Mouse (Mus musculus) liver, adult 2 months (tissue): ENCODE results near the gene Mkrn3. TPM values are rescaled to one million over a fixed set of nuclear protein-coding genes. Genes with fewer than 3 reads are reported as not detected.

Experiments used
- DNase-seq: peaks from one replicate; pipeline ENCODE4 v3.0.0-alpha.2; 2011; ENCODE audit warnings: low read depth, low spot score; ENCODE audit errors: extremely low read depth
- H3K27ac ChIP-seq: fragments of 200-500 bp; replicated peaks from 2 replicates; pipeline ENCODE4 v1.5.1; 2012; ENCODE audit warnings: low read depth, mild to moderate bottlenecking, control low read depth, inconsistent platforms, low read length; ENCODE audit not compliant: insufficient read depth
- H3K27me3 ChIP-seq: fragments of 200-500 bp; 2 replicates; pipeline ENCODE4 v1.6.1; 2012; ENCODE audit warnings: mild to moderate bottlenecking, moderate library complexity, low read length, inconsistent platforms; ENCODE audit not compliant: control insufficient read depth, insufficient read depth
- H3K36me3 ChIP-seq: fragments of 200-500 bp; 2 replicates; pipeline ENCODE4 v1.6.1; 2012; ENCODE audit warnings: low read length, inconsistent platforms; ENCODE audit not compliant: control insufficient read depth, insufficient read depth
- H3K4me1 ChIP-seq: fragments of 200-500 bp; 2 replicates; pipeline ENCODE4 v1.6.1; 2011; ENCODE audit warnings: low read length; ENCODE audit not compliant: control insufficient read depth, insufficient read depth
- H3K4me3 ChIP-seq: fragments of 200-500 bp; 2 replicates; pipeline ENCODE4 v1.5.1; 2011; ENCODE audit warnings: low read depth, mild to moderate bottlenecking, control low read depth, low read length, moderate library complexity; ENCODE audit not compliant: insufficient read depth
- H3K79me2 ChIP-seq: fragments of 200-500 bp; 2 replicates; pipeline ENCODE4 v1.6.1; 2012; ENCODE audit warnings: inconsistent platforms, mild to moderate bottlenecking, low read length, moderate library complexity; ENCODE audit not compliant: control insufficient read depth, insufficient read depth
- H3K9ac ChIP-seq: fragments of 200-500 bp; 2 replicates; pipeline ENCODE4 v1.6.1; 2012; ENCODE audit warnings: low read depth, mild to moderate bottlenecking, control low read depth, inconsistent platforms, low read length
- CTCF ChIP-seq: fragments of 200-500 bp; IDR thresholded peaks from 2 replicates; pipeline ENCODE4 v1.5.1; 2011; ENCODE audit warnings: low read depth, low read length, control low read depth
- POLR2A ChIP-seq: fragments of 200-500 bp; IDR thresholded peaks from 2 replicates; pipeline ENCODE4 v1.6.1; 2011; ENCODE audit warnings: low read length, control low read depth; ENCODE audit not compliant: insufficient read depth; ENCODE audit errors: extremely low read depth
- WGBS: fragments of 180-500 bp; shearing (Covaris S2); methylation state at CpG from one replicate; pipeline ENCODE4 v1.1.7; 2018; 5-methylcytosine and 5-hydroxymethylcytosine counted together
- polyA plus RNA-seq: library from polyadenylated mRNA; depleted of rRNA; stranded (reverse); fragments of >200 nt; gene quantifications from 2 replicates; pipeline ENCODE4 v1.2.3, GENCODE M21; 2012; rRNA removed
- total RNA-seq: library from RNA; depleted of rRNA; stranded (reverse); fragments of >200 nt; gene quantifications from 2 replicates; pipeline ENCODE4 v1.2.3, GENCODE M21; 2014; rRNA removed

Mkrn3 gene
- total and polyA plus RNA-seq, 2 experiments = 0.29 to 0.37 TPM

DNA sequence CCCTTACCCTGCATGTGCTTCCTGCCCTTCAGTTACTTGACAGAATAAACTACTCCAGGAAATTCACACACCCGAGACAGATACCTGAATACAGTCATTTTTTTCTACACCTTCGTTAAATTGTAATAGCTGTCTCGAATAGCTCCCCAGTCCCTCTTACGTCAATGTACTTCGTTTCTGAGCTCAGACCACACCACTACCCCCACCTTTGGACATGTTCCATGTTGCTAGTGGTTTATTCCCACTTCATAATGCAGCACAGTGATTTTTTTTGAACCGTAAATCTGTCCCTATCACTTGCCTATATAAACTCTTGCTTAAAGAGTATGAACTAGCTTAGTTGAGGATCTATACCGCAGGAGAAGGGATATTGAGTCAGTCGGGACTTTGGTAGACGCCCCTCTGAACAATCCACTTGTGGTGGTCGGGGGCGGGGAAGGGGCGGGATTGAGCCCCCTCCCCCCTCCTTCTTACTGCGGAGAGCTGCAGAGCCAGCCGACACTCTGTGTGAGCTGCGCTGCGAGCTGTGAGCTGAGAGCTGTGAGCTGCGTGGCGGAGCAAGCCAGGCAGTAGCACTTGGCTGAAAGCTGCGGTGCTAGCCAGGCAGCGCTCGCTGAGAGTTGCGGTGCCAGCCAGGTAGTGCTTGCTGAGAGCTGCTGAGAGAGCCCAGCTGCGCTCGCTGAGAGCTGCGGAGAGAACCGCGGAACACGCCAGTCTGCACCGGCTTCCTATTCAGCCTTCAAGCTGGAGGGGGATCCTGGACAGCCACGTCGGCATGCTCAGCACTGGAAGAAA, 43.2 kb downstream of the Mkrn3 start, which contains the start of gene Magel2:
Gene Magel2 (plus strand): TSS at position 501 of the 795 bp plus-strand sequence.
- no peak within 1 kb of the TSS for H3K4me3 ChIP-seq
- no peak for DNase-seq
- no peaks in the 10 kb centered on the region for H3K36me3 ChIP-seq
- no peaks in the 10 kb centered on the region for H3K4me1 ChIP-seq
- no peak for TF ChIP-seq CTCF
- no peak for TF ChIP-seq POLR2A
- H3K9ac ChIP-seq = no peak within 1 kb of the TSS
- H3K27ac ChIP-seq = no peak within 1 kb of the TSS
- no peaks in the 10 kb centered on the region for H3K27me3 ChIP-seq
- no peaks in the 10 kb centered on the region for H3K79me2 ChIP-seq
- 20% methylated on average over 31 of the region's 31 CpGs for WGBS

GRCm38 (mm10) chr7:62375658-62376057, 44.3 kb downstream of the Mkrn3 start:
- no peak for TF ChIP-seq POLR2A
- Histone ChIP-seq H3K79me2 (no peaks in the 10 kb centered on the region), H3K4me1 (no peaks in the 10 kb centered on the region), H3K4me3 (no peak overlapping the region), H3K9ac (no peak overlapping the region), H3K36me3 (no peaks in the 10 kb centered on the region), H3K27ac (no peak overlapping the region), H3K27me3 (no peaks in the 10 kb centered on the region)
- peak; percentile 22 for DNase-seq
- whole genome bisulfite sequencing = 32% methylated on average over 4 of the region's 4 CpGs

Other genes with a start within 250 kb of the Mkrn3 start
- gene Ndn, start 73.6 kb downstream of the Mkrn3 start, total RNA-seq = 0.37 and 0.67 TPM in 2 replicates
- gene Ndn, start 73.6 kb downstream of the Mkrn3 start, polyA plus RNA-seq = 0.34 TPM in 2 replicates
- gene Magel2, start 43.1 kb downstream of the Mkrn3 start, total RNA-seq = not detected in 2 replicates
- not detected in 2 replicates for gene Magel2, start 43.1 kb downstream of the Mkrn3 start, polyA plus RNA-seq
- gene Peg12, start 44.4 kb upstream of the Mkrn3 start, total RNA-seq = 0.28 and 0.34 TPM in 2 replicates
- 0.11 and 0.15 TPM in 2 replicates for gene Peg12, start 44.4 kb upstream of the Mkrn3 start, polyA plus RNA-seq